Mouse (Mus musculus) liver, embryonic 12.5 days (tissue): Measurements from ENCODE around the gene Itpkb. TPM values are rescaled to one million over a fixed set of nuclear protein-coding genes. Genes with fewer than 3 reads are reported as not detected.

Experiments used
- ATAC-seq: fragments of 200-750 bp; cut with Nextera tagmentation; 2 replicates; pipeline ENCODE4 v1.8.0; 2017; ENCODE audit warnings: moderate number of reproducible peaks, mild to moderate bottlenecking, moderate library complexity
- H3K27ac ChIP-seq: fragments of 300-500 bp; sonication (generic); 2 replicates; pipeline ENCODE4 v1.5.1; 2016; ENCODE audit warnings: mild to moderate bottlenecking
- H3K27me3 ChIP-seq: fragments of 300-500 bp; sonication (generic); replicated peaks from 2 replicates; pipeline ENCODE4 v1.6.1; 2016; ENCODE audit warnings: mild to moderate bottlenecking, moderate library complexity
- H3K36me3 ChIP-seq: fragments of 300-500 bp; sonication (generic); 2 replicates; pipeline ENCODE4 v1.6.1; 2016; ENCODE audit warnings: mild to moderate bottlenecking, moderate library complexity
- H3K4me1 ChIP-seq: fragments of 300-500 bp; sonication (generic); 2 replicates; pipeline ENCODE4 v1.6.1; 2016
- H3K4me2 ChIP-seq: fragments of 300-500 bp; sonication (generic); 2 replicates; pipeline ENCODE4 v1.6.1; 2016; ENCODE audit warnings: mild to moderate bottlenecking, moderate library complexity
- H3K4me3 ChIP-seq: fragments of 300-500 bp; sonication (generic); 2 replicates; pipeline ENCODE4 v1.5.1; 2016; ENCODE audit warnings: mild to moderate bottlenecking, moderate library complexity
- H3K9ac ChIP-seq: fragments of 300-500 bp; sonication (generic); 2 replicates; pipeline ENCODE4 v1.6.1; 2016; ENCODE audit warnings: mild to moderate bottlenecking, moderate library complexity
- H3K9me3 ChIP-seq: fragments of 300-500 bp; sonication (generic); replicated peaks from 2 replicates; pipeline ENCODE4 v1.6.1; 2016; ENCODE audit warnings: mild to moderate bottlenecking, moderate library complexity
- WGBS: fragments of 180-500 bp; shearing (Covaris S2); methylation state at CpG from one replicate; pipeline ENCODE4 v1.1.7; 2016; ENCODE audit not compliant: insufficient replicate concordance; 5-methylcytosine and 5-hydroxymethylcytosine counted together
- polyA plus RNA-seq: library from polyadenylated mRNA; unstranded; fragments of >200 nt; fragmentation: Nextera tagmentation; extraction: Ambion mirVana; gene quantifications from 2 replicates; pipeline ENCODE4 v1.2.1, GENCODE M21; 2016

The Itpkb gene
- polyA plus RNA-seq: 4.0 and 4.3 TPM in 2 replicates

- peak within 1 kb of the TSS; percentile 81 for H3K27ac ChIP-seq
- H3K4me1 ChIP-seq: peaks cover 59% of the 10 kb centered on the region
- peaks cover 39% of the 10 kb centered on the region for H3K27me3 ChIP-seq
- peak within 1 kb of the TSS; percentile 91 for H3K4me2 ChIP-seq
- H3K4me3 ChIP-seq: peak within 1 kb of the TSS; percentile 68
- under 1% methylated on average over 19 of the region's 19 CpGs for WGBS
- peak within 1 kb of the TSS; percentile 71 for H3K9ac ChIP-seq
- H3K9me3 ChIP-seq: no peaks in the 10 kb centered on the region
- peaks cover 12% of the 10 kb centered on the region for H3K36me3 ChIP-seq
- peak; percentile 38; the same call in 1 of the 2 replicates for ATAC-seq
Measured at GRCm38 (mm10) chr1:180330145-180330706, at the start of gene Itpkb. TSS of gene Itpkb (plus strand) at chr1:180330485.

- no peak overlapping the region for H3K4me3 ChIP-seq
- H3K4me1 ChIP-seq: 0 out of 2 replicates have a peak, but pooled peaks cover 21% of the 10 kb centered on the region
- H3K4me2 ChIP-seq: no peak overlapping the region
- no peak overlapping the region for H3K27ac ChIP-seq
- no peaks in the 10 kb centered on the region for H3K36me3 ChIP-seq
- peaks cover 19% of the 10 kb centered on the region for H3K27me3 ChIP-seq
- 60% methylated on average over 6 of the region's 6 CpGs for WGBS
- H3K9ac ChIP-seq: no peak overlapping the region
- H3K9me3 ChIP-seq: no peaks in the 10 kb centered on the region
- ATAC-seq: no peak
Measured at GRCm38 (mm10) chr1:180282581-180282980, 47.7 kb upstream of the Itpkb start.

- Histone ChIP-seq H3K36me3 (no peaks in the 10 kb centered on the region), H3K4me2 (no peak overlapping the region), H3K9ac (no peak overlapping the region), H3K9me3 (no peaks in the 10 kb centered on the region), H3K27ac (no peak overlapping the region), H3K4me1 (peaks cover 32% of the 10 kb centered on the region), H3K4me3 (no peak overlapping the region), H3K27me3 (peaks cover 19% of the 10 kb centered on the region)
- WGBS: 31% methylated on average over 16 of the region's 16 CpGs
- no peak for ATAC-seq
Measured at GRCm38 (mm10) chr1:180283813-180284768, 46.2 kb upstream of the Itpkb start.

GRCm38 (mm10) chr1:180286081-180286831 lies 44.0 kb upstream of the Itpkb start:
- 55% methylated on average over 15 of the region's 15 CpGs for whole genome bisulfite sequencing
- no peak for ATAC-seq
- Histone ChIP-seq H3K27me3 (peaks cover 19% of the 10 kb centered on the region), H3K9me3 (no peaks in the 10 kb centered on the region), H3K36me3 (no peaks in the 10 kb centered on the region), H3K27ac (no peak overlapping the region), H3K4me3 (no peak overlapping the region), H3K9ac (no peak overlapping the region), H3K4me1 (peaks cover 28% of the 10 kb centered on the region), H3K4me2 (no peak overlapping the region)

- ATAC-seq: no peak
- 59% methylated on average over 7 of the region's 7 CpGs for WGBS
- Histone ChIP-seq H3K27me3 (peaks cover 18% of the 10 kb centered on the region), H3K27ac (no peak overlapping the region), H3K36me3 (no peaks in the 10 kb centered on the region), H3K4me3 (no peak overlapping the region), H3K9ac (no peak overlapping the region), H3K9me3 (no peaks in the 10 kb centered on the region), H3K4me1 (peaks cover 28% of the 10 kb centered on the region), H3K4me2 (no peak overlapping the region)
Measured at GRCm38 (mm10) chr1:180288227-180288626, 42.1 kb upstream of the Itpkb start.

- no peak for ATAC-seq
- WGBS: 63% methylated on average over 7 of the region's 7 CpGs
- H3K36me3 ChIP-seq: no peaks in the 10 kb centered on the region
- H3K4me3 ChIP-seq: no peak overlapping the region
- no peak overlapping the region for H3K9ac ChIP-seq
- H3K9me3 ChIP-seq: no peaks in the 10 kb centered on the region
- H3K4me2 ChIP-seq: no peak overlapping the region
- no peak overlapping the region for H3K27ac ChIP-seq
- H3K27me3 ChIP-seq: peaks cover 11% of the 10 kb centered on the region
- H3K4me1 ChIP-seq: peaks cover 24% of the 10 kb centered on the region
Measured at GRCm38 (mm10) chr1:180288872-180289468, 41.3 kb upstream of the Itpkb start.

GRCm38 (mm10) chr1:180289788-180290187 lies 40.5 kb upstream of the Itpkb start:
- WGBS: 55% methylated on average over 5 of the region's 5 CpGs
- H3K4me2 ChIP-seq: no peak overlapping the region
- H3K4me1 ChIP-seq: peaks cover 18% of the 10 kb centered on the region
- H3K36me3 ChIP-seq: no peaks in the 10 kb centered on the region
- no peak overlapping the region for H3K27ac ChIP-seq
- H3K4me3 ChIP-seq: no peak overlapping the region
- no peaks in the 10 kb centered on the region for H3K9me3 ChIP-seq
- H3K9ac ChIP-seq: no peak overlapping the region
- H3K27me3 ChIP-seq: peaks cover 3% of the 10 kb centered on the region; the same call in 1 of the 2 replicates
- ATAC-seq: no peak

- no peak overlapping the region for H3K9ac ChIP-seq
- no peaks in the 10 kb centered on the region for H3K27me3 ChIP-seq
- no peak for ATAC-seq
Measured at GRCm38 (mm10) chr1:180290358-180290757, 39.9 kb upstream of the Itpkb start.

GRCm38 (mm10) chr1:180296088-180296487 lies 34.2 kb upstream of the Itpkb start:
- Histone ChIP-seq H3K9me3 (no peaks in the 10 kb centered on the region), H3K9ac (no peak overlapping the region), H3K27me3 (no peaks in the 10 kb centered on the region), H3K4me1 (peaks cover 13% of the 10 kb centered on the region; the same call in 1 of the 2 replicates), H3K4me2 (no peak overlapping the region), H3K36me3 (no peaks in the 10 kb centered on the region), H3K4me3 (no peak overlapping the region), H3K27ac (no peak overlapping the region)
- no peak for ATAC-seq
- 50% methylated on average over 9 of the region's 9 CpGs for WGBS

More at GRCm38 (mm10) chr1:180290358-180290757, 39.9 kb upstream of the Itpkb start:
- Histone ChIP-seq H3K4me1 (peaks cover 18% of the 10 kb centered on the region), H3K27ac (no peak overlapping the region), H3K9me3 (no peaks in the 10 kb centered on the region), H3K4me2 (no peak overlapping the region), H3K4me3 (no peak overlapping the region), H3K36me3 (no peaks in the 10 kb centered on the region)
- 64% methylated on average over 4 of the region's 4 CpGs for WGBS

GRCm38 (mm10) chr1:180299697-180300096 lies 30.6 kb upstream of the Itpkb start:
- H3K4me1 ChIP-seq: peaks cover 30% of the 10 kb centered on the region
- WGBS: 80% methylated on average over 4 of the region's 4 CpGs
- ATAC-seq: no peak
- no peaks in the 10 kb centered on the region for H3K36me3 ChIP-seq
- no peak overlapping the region for H3K4me2 ChIP-seq
- no peak overlapping the region for H3K9ac ChIP-seq
- no peak overlapping the region for H3K27ac ChIP-seq
- H3K4me3 ChIP-seq: no peak overlapping the region
- H3K27me3 ChIP-seq: 0 out of 2 replicates have a peak, but pooled peaks cover 3% of the 10 kb centered on the region
- H3K9me3 ChIP-seq: no peaks in the 10 kb centered on the region

- Histone ChIP-seq H3K9ac (no peak overlapping the region), H3K4me2 (no peak overlapping the region), H3K4me1 (peaks cover 30% of the 10 kb centered on the region), H3K4me3 (no peak overlapping the region), H3K27me3 (0 out of 2 replicates have a peak, but pooled peaks cover 3% of the 10 kb centered on the region), H3K36me3 (no peaks in the 10 kb centered on the region), H3K27ac (no peak overlapping the region), H3K9me3 (no peaks in the 10 kb centered on the region)
- ATAC-seq: no peak
- 73% methylated on average over 4 of the region's 4 CpGs for WGBS
Measured at GRCm38 (mm10) chr1:180300292-180300691, 30.0 kb upstream of the Itpkb start.
